Mouse (Mus musculus) cerebellum, postnatal 14 days (tissue): Measurements from ENCODE around the gene Sbk3.
"Not testable (repeated sequence)": the region's sequence is repeated elsewhere in the genome, so short reads cannot be mapped to it uniquely, and the experiment has no call there.

Source experiments
- DNase-seq, 2 experiments: peaks; one replicate each; pipeline ENCODE4 v3.0.0; 2021; ENCODE audit warnings: mixed read lengths in 2 of 2

Gene Sbk3

GRCm38 (mm10) chr7:4971068-4971467 is at the start of gene Sbk3:
Gene Sbk3, minus strand, starts transcription at chr7:4971168.
- no peak for DNase-seq

GRCm38 (mm10) chr7:5020685-5021084 is 49.7 kb upstream of the Sbk3 start:
- peak in 1 of 2 experiments; percentile 64 for DNase-seq

GRCm38 (mm10) chr7:5020000-5020681 is 49.2 kb upstream of the Sbk3 start, which contains the start of the genes Zfp865 and Ccdc106:
Gene Zfp865, plus strand, starts transcription at chr7:5020376.
Gene Ccdc106, plus strand, starts transcription at chr7:5020553.
- DNase-seq: peak; percentile 99

- DNase-seq: not testable (repeated sequence)
These were observed 48.6 kb upstream of the Sbk3 start for GRCm38 (mm10) chr7:5019576-5019975.

GRCm38 (mm10) chr7:5017931-5018330 is 47.0 kb upstream of the Sbk3 start:
- DNase-seq: no peak

GRCm38 (mm10) chr7:5017352-5017751 is 46.4 kb upstream of the Sbk3 start:
- peak in 1 of 2 experiments; percentile 60 for DNase-seq

- DNase-seq: no peak
These were observed 46.0 kb upstream of the Sbk3 start for GRCm38 (mm10) chr7:5016920-5017319.

- DNase-seq: no peak
These were observed 45.1 kb upstream of the Sbk3 start for GRCm38 (mm10) chr7:5016057-5016456.

GRCm38 (mm10) chr7:5015118-5016001 is 44.4 kb upstream of the Sbk3 start, which contains the start of gene Gm44973:
Gene Gm44973, plus strand, starts transcription at chr7:5015496.
- DNase-seq: peak; percentile 96

GRCm38 (mm10) chr7:5014251-5015117 is 43.5 kb upstream of the Sbk3 start, which contains the start of the genes Zfp524 and Fiz1:
Gene Zfp524, plus strand, starts transcription at chr7:5014415.
Gene Fiz1, minus strand, starts transcription at chr7:5014697.
- DNase-seq: peak; percentile 98 to 99

GRCm38 (mm10) chr7:5012681-5013513 is 41.9 kb upstream of the Sbk3 start:
- DNase-seq: no peak

- no peak for DNase-seq
These were observed 37.3 kb upstream of the Sbk3 start for GRCm38 (mm10) chr7:5008229-5008628.

- DNase-seq: not testable (repeated sequence)
These were observed 31.9 kb upstream of the Sbk3 start for GRCm38 (mm10) chr7:5002876-5003275.

- DNase-seq: peak in 1 of 2 experiments; percentile 42
These were observed 28.9 kb upstream of the Sbk3 start for GRCm38 (mm10) chr7:4999876-5000275.

- no peak for DNase-seq
These were observed 26.0 kb upstream of the Sbk3 start for GRCm38 (mm10) chr7:4996934-4997333.

GRCm38 (mm10) chr7:4996003-4996895 is 25.3 kb upstream of the Sbk3 start, which contains the start of gene Zfp579:
Gene Zfp579, minus strand, starts transcription at chr7:4996158.
- DNase-seq: peak; percentile 98 to 99

GRCm38 (mm10) chr7:4995268-4996002 is 24.5 kb upstream of the Sbk3 start:
- no peak for DNase-seq

GRCm38 (mm10) chr7:4993999-4994788 is 23.2 kb upstream of the Sbk3 start:
- peak; percentile 40 to 41 for DNase-seq
